Mouse (Mus musculus) naive thymus-derived CD4-positive, alpha-beta T cell, adult 2 months (primary cell): ENCODE data around the gene Gm32687.
"Not testable (repeated sequence)": the region's sequence is repeated elsewhere in the genome, so short reads cannot be mapped to it uniquely, and the experiment has no call there.

ENCODE experiments used
- DNase-seq: peaks from one replicate; pipeline ENCODE4 v3.0.0-alpha.2; 2011; ENCODE audit warnings: low read depth

The Gm32687 gene

DNA sequence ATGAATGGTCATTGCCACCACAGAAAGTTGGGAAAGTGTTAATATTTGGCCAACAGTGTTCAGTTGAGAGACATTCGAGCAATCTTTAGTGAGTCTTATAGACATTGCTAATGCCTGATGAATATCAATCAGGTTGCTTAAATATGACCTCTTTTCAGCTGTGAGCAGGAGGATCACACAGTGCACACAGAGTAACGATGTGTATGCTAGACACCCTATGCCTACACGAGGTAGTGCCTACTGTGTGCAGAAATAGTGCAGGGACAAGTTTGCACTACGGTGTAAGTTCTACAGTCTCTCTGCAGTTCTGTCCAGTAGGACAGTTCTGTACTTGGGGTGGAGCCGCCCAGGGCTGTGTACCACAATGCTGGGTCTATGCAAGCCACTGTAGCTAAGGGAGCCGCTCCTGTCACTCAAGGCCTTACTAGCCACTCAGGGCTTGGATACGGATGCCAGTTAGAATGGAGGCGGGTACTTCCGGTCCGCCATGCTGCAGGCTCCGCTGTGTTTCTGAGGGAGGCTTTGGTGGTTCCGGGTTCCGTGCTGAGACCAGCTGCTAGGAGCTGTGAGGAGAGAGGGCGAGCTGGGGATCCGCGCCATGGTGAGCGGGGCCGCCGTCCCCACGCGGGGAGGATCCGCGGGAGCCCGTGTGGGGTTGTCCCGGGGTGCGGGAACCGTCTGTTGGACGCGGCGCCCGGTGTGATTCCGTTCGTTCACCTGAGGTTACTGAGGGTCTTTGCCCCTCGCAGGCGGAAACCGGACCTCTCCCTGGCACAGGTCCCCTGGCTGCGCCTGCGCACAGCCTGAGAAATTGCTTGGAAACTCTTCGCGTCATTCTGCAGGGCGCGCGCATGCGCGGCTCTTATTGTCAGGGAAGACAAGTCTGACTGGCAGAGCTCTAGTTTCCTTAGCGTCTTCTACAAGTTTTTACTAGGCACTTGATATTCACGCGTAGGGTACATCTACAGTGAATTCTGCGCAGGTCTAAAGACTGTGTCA, at the start of gene Gm32687:
Gene Gm32687 (plus strand): TSS at position 526 of the 999 bp plus-strand sequence.
- not testable (repeated sequence) for DNase-seq

DNA sequence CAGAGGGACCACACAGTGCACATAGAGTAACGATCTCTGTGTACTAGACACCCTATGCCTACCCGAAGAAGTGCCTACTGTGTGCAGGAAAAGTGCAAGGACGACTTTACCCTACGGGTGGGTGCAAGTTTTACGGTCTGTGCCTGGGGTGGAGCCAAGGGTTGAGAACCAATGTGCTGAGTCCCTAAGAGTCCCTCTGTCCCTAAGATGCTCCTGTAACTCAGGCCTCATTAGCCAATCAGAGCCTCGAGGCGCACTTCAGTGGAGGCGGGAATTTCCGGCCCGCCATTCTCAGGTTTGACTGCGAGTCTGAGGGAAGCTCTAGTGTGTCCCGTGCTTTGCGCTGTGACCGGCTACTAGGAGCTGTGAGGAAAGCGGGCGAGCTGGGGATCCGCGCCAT, 17.5 kb upstream of the Gm32687 start:
- DNase-seq = not testable (repeated sequence)

DNA sequence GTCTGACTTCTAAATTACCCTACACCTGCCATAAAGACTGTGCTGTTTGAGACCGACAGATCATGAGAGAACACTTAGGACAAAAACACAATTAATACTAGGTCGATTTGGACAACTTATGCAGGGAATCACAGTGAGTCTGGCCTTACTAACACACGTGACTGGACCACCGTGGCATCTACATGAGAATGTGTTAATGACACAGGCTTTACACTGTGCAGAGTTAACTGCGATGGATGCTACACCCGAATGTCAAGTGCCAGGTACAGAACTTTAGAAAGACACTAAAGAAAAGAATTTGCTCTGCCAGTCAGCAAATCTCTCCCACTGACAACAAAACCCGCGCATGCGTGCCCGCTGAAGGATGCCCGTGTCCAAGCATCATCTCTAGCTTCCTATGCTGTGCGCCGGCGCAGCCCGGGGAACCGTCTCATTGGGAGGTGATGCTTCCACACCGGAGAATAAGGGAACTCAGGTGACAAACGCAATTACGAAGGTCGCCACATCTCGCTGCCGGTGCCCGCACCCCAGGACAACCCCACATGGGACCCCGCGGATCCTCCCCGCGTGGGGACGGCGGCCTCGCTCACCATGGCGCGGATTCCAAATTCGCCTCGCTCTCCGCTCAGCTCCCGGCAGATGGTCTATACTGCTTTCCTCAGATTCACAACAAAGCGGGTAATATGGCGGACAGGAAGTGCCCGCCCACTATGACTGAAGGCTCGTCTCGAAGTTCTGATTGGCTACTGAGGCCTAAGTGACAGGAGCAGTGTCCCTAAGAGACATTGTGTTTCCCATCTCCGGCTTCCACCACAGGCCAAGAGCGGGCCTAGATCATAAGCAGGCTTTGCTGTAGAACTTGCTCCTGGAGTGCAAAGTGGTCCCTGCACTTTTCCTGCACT, 66.4 kb downstream of the Gm32687 start, which contains the start of gene Zfp781:
Gene Zfp781 (minus strand): TSS at position 639 of the 902 bp plus-strand sequence.
- DNase-seq = not testable (repeated sequence)
